Mouse (Mus musculus) heart, embryonic 11.5 days (tissue): Measurements from ENCODE around the gene Muc13. TPM values are rescaled to one million over a fixed set of nuclear protein-coding genes. Genes with fewer than 3 reads are reported as not detected.

ENCODE experiments used
- ATAC-seq: fragments of 200-750 bp; cut with Nextera tagmentation; replicated peaks from 2 replicates; pipeline ENCODE4 v1.8.0; 2017; ENCODE audit warnings: moderate library complexity; ENCODE audit not compliant: insufficient number of reproducible peaks, low FRiP score, low TSS enrichment
- H3K27ac ChIP-seq: fragments of 300-500 bp; sonication (generic); 2 replicates; pipeline ENCODE4 v1.5.1; 2014; ENCODE audit warnings: mild to moderate bottlenecking, low read depth, low read length
- H3K27me3 ChIP-seq: fragments of 300-500 bp; sonication (generic); 2 replicates; pipeline ENCODE4 v1.6.1; 2014; ENCODE audit warnings: mild to moderate bottlenecking, low read length, mixed read lengths; ENCODE audit not compliant: control insufficient read depth, insufficient read depth
- H3K36me3 ChIP-seq: fragments of 300-500 bp; sonication (generic); 2 replicates; pipeline ENCODE4 v1.6.1; 2014; ENCODE audit warnings: mild to moderate bottlenecking, low read length, moderate library complexity, mixed read lengths; ENCODE audit not compliant: control insufficient read depth, insufficient read depth
- H3K4me1 ChIP-seq: fragments of 300-500 bp; sonication (generic); 2 replicates; pipeline ENCODE4 v1.6.1; 2014; ENCODE audit warnings: low read length; ENCODE audit not compliant: control insufficient read depth, insufficient read depth
- H3K4me2 ChIP-seq: fragments of 300-500 bp; sonication (generic); 2 replicates; pipeline ENCODE4 v1.6.1; 2014; ENCODE audit warnings: mild to moderate bottlenecking, moderate library complexity
- H3K4me3 ChIP-seq: fragments of 300-500 bp; sonication (generic); 2 replicates; pipeline ENCODE4 v1.5.1; 2014; ENCODE audit warnings: low read depth, low read length
- H3K9ac ChIP-seq: fragments of 300-500 bp; sonication (generic); 2 replicates; pipeline ENCODE4 v1.6.1; 2014; ENCODE audit warnings: mild to moderate bottlenecking, low read depth, low read length, moderate library complexity
- H3K9me3 ChIP-seq: fragments of 300-500 bp; sonication (generic); replicated peaks from 2 replicates; pipeline ENCODE4 v1.6.1; 2016; ENCODE audit warnings: low read length; ENCODE audit not compliant: control insufficient read depth
- WGBS: fragments of 180-500 bp; shearing (Covaris S2); extraction: QIAGEN DNeasy Blood & Tissue Kit; methylation state at CpG from one replicate; pipeline ENCODE4 v1.1.7; 2014; ENCODE audit not compliant: insufficient replicate concordance; 5-methylcytosine and 5-hydroxymethylcytosine counted together
- polyA plus RNA-seq: library from polyadenylated mRNA; unstranded; fragments of >200 nt; fragmentation: Nextera tagmentation; extraction: Ambion mirVana; gene quantifications from 2 replicates; pipeline ENCODE4 v1.2.1, GENCODE M21; 2014

The Muc13 gene
- polyA plus RNA-seq = 0.39 and 0.56 TPM in 2 replicates

- Histone ChIP-seq H3K27me3 (no peaks in the 10 kb centered on the region), H3K4me1 (no peaks in the 10 kb centered on the region), H3K9me3 (no peaks in the 10 kb centered on the region), H3K4me3 (no peak within 1 kb of the TSS), H3K4me2 (no peak within 1 kb of the TSS), H3K36me3 (no peaks in the 10 kb centered on the region), H3K9ac (no peak within 1 kb of the TSS), H3K27ac (no peak within 1 kb of the TSS)
- ATAC-seq = no peak
- 64% methylated on average over 10 of the region's 10 CpGs for WGBS
Observed at GRCm38 (mm10) chr16:33793846-33794791, at the start of gene Muc13. TSS of gene Muc13 (plus strand) at chr16:33794037.

GRCm38 (mm10) chr16:33744622-33745419 lies 49.0 kb upstream of the Muc13 start:
- no peaks in the 10 kb centered on the region for H3K27me3 ChIP-seq
- H3K36me3 ChIP-seq = peaks cover 9% of the 10 kb centered on the region
- no peak overlapping the region for H3K4me3 ChIP-seq
- no peak overlapping the region for H3K9ac ChIP-seq
- H3K4me2 ChIP-seq = no peak overlapping the region
- H3K27ac ChIP-seq = no peak overlapping the region
- no peaks in the 10 kb centered on the region for H3K9me3 ChIP-seq
- H3K4me1 ChIP-seq = peaks cover 19% of the 10 kb centered on the region
- no peak for ATAC-seq
- WGBS = 56% methylated on average over 7 of the region's 7 CpGs

- no peaks in the 10 kb centered on the region for H3K9me3 ChIP-seq
- H3K4me1 ChIP-seq = peaks cover 14% of the 10 kb centered on the region
- H3K36me3 ChIP-seq = peaks cover 9% of the 10 kb centered on the region
- no peak overlapping the region for H3K27ac ChIP-seq
- no peak overlapping the region for H3K9ac ChIP-seq
- H3K27me3 ChIP-seq = no peaks in the 10 kb centered on the region
- H3K4me3 ChIP-seq = no peak overlapping the region
- ATAC-seq = no peak
- WGBS = 80% methylated on average over 7 of the region's 7 CpGs
- H3K4me2 ChIP-seq = no peak overlapping the region
Observed at GRCm38 (mm10) chr16:33745457-33745856, 48.4 kb upstream of the Muc13 start.

GRCm38 (mm10) chr16:33746074-33746676 lies 47.7 kb upstream of the Muc13 start:
- 79% methylated on average over 10 of the region's 10 CpGs for WGBS
- H3K9ac ChIP-seq = no peak overlapping the region
- H3K27me3 ChIP-seq = no peaks in the 10 kb centered on the region
- H3K36me3 ChIP-seq = peaks cover 9% of the 10 kb centered on the region
- no peak for ATAC-seq
- H3K27ac ChIP-seq = no peak overlapping the region
- H3K4me2 ChIP-seq = no peak overlapping the region
- no peak overlapping the region for H3K4me3 ChIP-seq
- H3K4me1 ChIP-seq = peaks cover 9% of the 10 kb centered on the region
- H3K9me3 ChIP-seq = no peaks in the 10 kb centered on the region

GRCm38 (mm10) chr16:33747346-33747954 lies 46.4 kb upstream of the Muc13 start:
- no peaks in the 10 kb centered on the region for H3K9me3 ChIP-seq
- H3K4me1 ChIP-seq = no peaks in the 10 kb centered on the region
- H3K36me3 ChIP-seq = peaks cover 11% of the 10 kb centered on the region
- H3K9ac ChIP-seq = no peak overlapping the region
- no peaks in the 10 kb centered on the region for H3K27me3 ChIP-seq
- ATAC-seq = no peak
- H3K4me2 ChIP-seq = no peak overlapping the region
- no peak overlapping the region for H3K4me3 ChIP-seq
- H3K27ac ChIP-seq = no peak overlapping the region
- WGBS = 65% methylated on average over 7 of the region's 7 CpGs

GRCm38 (mm10) chr16:33747994-33748393 lies 45.8 kb upstream of the Muc13 start:
- H3K27me3 ChIP-seq = no peaks in the 10 kb centered on the region
- WGBS = 80% methylated on average over 2 of the region's 2 CpGs
- H3K4me3 ChIP-seq = no peak overlapping the region

GRCm38 (mm10) chr16:33751152-33751551 lies 42.7 kb upstream of the Muc13 start:
- no peak for ATAC-seq
- H3K36me3 ChIP-seq = peaks cover 15% of the 10 kb centered on the region

More at GRCm38 (mm10) chr16:33747994-33748393, 45.8 kb upstream of the Muc13 start:
- Histone ChIP-seq H3K4me1 (no peaks in the 10 kb centered on the region), H3K4me2 (no peak overlapping the region), H3K36me3 (peaks cover 11% of the 10 kb centered on the region), H3K27ac (no peak overlapping the region), H3K9ac (no peak overlapping the region), H3K9me3 (no peaks in the 10 kb centered on the region)
- no peak for ATAC-seq

GRCm38 (mm10) chr16:33751590-33751989 lies 42.2 kb upstream of the Muc13 start:
- Histone ChIP-seq H3K27ac (no peak overlapping the region), H3K4me2 (peak overlapping the region; percentile 21; the same call in 1 of the 2 replicates), H3K4me3 (no peak overlapping the region), H3K9me3 (no peaks in the 10 kb centered on the region), H3K9ac (no peak overlapping the region), H3K27me3 (no peaks in the 10 kb centered on the region), H3K4me1 (no peaks in the 10 kb centered on the region; the same call in 1 of the 2 replicates), H3K36me3 (peaks cover 12% of the 10 kb centered on the region)
- WGBS = 48% methylated on average over 12 of the region's 12 CpGs
- no peak for ATAC-seq

More at GRCm38 (mm10) chr16:33751152-33751551, 42.7 kb upstream of the Muc13 start:
- Histone ChIP-seq H3K4me3 (no peak overlapping the region), H3K27me3 (no peaks in the 10 kb centered on the region), H3K9ac (no peak overlapping the region), H3K9me3 (no peaks in the 10 kb centered on the region), H3K4me2 (peak overlapping the region; percentile 21; the same call in 1 of the 2 replicates), H3K27ac (no peak overlapping the region), H3K4me1 (no peaks in the 10 kb centered on the region; the same call in 1 of the 2 replicates)
- 24% methylated on average over 13 of the region's 13 CpGs for WGBS
